Mouse (Mus musculus) large intestine, adult 2 months (tissue): ENCODE measurements around the gene Ephb1. TPM values are rescaled to one million over a fixed set of nuclear protein-coding genes. Genes with fewer than 3 reads are reported as not detected.

Experiments
- DNase-seq: peaks from one replicate; pipeline ENCODE4 v3.0.0-alpha.2; 2012; ENCODE audit warnings: low read depth, low spot score
- WGBS: fragments of 180-500 bp; shearing (Covaris S2); methylation state at CpG from one replicate; pipeline ENCODE4 v1.1.7; 2018; 5-methylcytosine and 5-hydroxymethylcytosine counted together
- polyA plus RNA-seq: library from polyadenylated mRNA; depleted of rRNA; stranded (reverse); fragments of >200 nt; gene quantifications from 2 replicates; pipeline ENCODE4 v1.2.3, GENCODE M21; 2012

Gene Ephb1
- polyA plus RNA-seq, 1 experiment: 0.56 TPM

DNA sequence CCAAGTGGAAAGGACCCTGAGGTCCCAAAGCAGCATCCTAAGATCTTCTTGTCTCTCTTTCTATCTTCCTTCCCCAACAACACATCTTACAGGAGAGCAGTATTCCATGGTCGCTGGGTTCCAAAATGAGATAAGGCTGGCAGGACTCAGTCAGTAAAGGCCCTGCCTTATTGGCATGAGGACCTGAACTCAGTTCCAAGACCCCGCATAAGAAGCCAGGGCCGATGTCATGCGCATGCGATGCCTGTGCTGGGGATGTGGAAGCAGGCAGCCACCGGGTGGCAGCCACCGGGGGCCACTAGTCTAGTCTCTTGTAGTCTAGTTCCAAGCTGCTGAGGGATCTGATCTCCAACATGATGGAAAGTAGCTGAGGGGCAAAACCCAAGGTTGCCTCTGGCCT, 45.2 kb downstream of the Ephb1 start:
- WGBS: 88% methylated on average over 7 of the region's 7 CpGs
- no peak for DNase-seq

DNA sequence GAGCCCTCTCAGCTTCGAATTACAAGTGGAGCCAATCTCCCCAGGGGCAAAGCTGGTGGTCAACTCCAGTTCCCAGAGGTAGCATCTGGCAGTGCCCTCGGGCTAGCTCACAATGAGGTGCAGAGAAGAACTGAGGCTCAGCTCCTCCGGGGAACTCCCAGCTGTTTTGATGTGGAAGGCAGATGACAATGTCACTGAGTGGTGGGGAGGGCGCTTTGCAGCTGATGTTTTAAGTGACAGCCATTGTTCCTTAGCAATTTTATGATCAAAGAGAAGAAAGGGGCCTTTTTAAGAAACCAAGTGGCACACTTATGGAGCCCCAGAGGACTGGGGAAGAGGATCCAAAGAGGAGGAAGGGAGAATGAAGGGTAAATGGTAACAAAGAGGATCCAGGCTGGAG, 46.8 kb downstream of the Ephb1 start:
- WGBS: 43% methylated on average over 4 of the region's 4 CpGs
- no peak for DNase-seq

DNA sequence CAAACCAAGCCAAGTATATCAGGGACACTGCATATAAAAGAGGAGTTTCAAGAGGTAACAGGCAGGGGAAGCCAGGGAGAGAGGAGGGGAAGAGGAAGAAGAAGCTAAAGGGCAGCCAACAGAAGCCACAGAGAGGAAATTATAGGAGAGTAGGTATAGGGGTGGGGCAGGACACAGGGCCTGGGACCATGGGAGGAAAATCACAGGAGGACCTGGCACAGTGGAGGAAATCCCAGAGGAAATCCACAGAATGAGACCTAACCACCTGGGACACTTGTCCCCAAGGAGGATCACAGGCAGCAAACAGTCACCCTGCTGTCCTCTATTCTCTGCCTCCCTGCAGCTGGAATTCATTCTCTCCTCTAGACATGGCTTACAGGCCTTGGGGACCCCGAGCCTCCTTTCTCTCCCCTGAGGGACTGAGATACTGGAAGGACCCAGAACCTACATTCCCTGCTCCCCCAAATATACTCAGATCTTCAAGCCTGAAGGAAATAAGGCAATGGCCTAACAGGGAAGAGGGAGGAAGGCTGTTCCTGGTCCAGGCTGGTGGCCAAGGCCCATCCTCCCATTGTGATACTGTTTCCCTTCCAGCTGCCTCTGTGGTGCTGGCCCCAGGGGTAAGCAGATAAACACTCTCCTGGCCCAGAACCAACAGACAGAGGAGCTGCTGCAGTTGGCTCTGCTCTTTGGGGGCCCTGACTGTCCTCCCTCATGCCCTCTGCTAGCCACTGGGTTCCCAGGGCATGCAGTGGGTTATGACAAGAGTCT, 47.7 kb downstream of the Ephb1 start:
- 48% methylated on average over 1 of the region's 1 CpGs for WGBS
- no peak for DNase-seq

- DNase-seq: no peak
- WGBS: 72% methylated on average over 7 of the region's 7 CpGs
These were observed 48.9 kb downstream of the Ephb1 start for GRCm38 (mm10) chr9:102305432-102306100.

- WGBS: 34% methylated on average over 3 of the region's 3 CpGs
- no peak for DNase-seq
These were observed 49.7 kb downstream of the Ephb1 start for GRCm38 (mm10) chr9:102304796-102305195.

DNA sequence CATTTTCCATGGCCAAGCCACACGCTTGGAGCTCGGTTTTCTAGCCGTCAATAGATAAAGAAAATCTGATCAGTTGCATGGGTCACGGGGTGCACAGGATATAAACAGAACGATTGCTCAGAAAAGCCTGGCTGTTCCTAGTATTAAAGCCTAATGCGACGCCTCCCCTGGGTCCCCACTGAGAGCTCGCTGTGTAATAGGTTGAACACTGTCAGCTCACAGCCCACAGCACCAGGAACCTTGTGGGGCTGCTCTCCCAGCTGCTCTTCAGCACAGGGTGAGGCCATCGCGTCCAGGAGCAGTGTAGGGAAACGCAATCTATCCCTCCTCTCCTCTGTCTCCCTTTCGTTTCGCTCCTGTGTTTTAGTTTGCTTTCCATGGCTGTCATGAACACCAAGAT, 50.6 kb downstream of the Ephb1 start:
- 76% methylated on average over 13 of the region's 13 CpGs for WGBS
- no peak for DNase-seq

DNA sequence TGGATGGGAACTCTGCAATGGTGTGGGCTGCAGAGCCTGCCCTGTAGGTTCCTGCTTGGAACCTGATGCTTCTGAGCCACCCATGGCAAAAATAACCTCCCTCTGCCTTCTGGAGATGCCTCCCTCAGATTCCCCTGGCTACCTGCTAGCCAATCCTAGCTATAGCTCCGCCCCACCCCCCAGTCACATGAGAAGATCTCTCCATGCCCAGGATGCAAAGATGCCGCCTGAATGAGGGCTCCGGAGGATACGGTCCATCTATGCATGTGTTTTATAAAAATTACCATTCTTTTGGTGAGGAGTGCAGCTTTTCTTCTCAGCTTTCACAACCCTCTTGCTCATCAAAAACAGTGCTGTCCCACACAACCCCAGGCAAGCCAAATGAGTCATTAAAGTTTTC, 53.5 kb downstream of the Ephb1 start:
- whole genome bisulfite sequencing: 89% methylated on average over 4 of the region's 4 CpGs
- no peak for DNase-seq

DNA sequence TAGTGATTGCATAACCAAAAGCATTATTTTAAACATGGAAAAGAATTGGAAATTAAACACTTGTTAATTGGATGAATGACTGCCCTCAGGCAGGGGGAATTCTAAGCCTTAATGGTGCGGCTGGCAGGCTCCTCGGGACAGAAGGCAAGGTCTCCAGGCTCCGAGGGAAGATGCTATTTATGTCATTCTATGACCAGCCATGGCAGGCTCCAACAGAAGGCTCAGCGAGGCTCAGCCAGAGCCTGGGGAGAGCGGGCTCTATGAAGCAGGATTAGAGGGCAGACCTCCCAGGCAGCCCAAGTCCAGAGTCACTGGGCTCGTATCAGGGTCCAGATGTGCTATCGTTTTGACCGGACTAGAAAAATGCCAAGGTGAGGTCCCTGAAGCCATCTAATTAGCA, 55.8 kb downstream of the Ephb1 start:
- 79% methylated on average over 8 of the region's 8 CpGs for WGBS
- no peak for DNase-seq

GRCm38 (mm10) chr9:102297986-102298385, 56.5 kb downstream of the Ephb1 start:
- 78% methylated on average over 5 of the region's 5 CpGs for WGBS
- no peak for DNase-seq

- no peak for DNase-seq
- WGBS: 54% methylated on average over 3 of the region's 3 CpGs
These were observed 57.3 kb downstream of the Ephb1 start for GRCm38 (mm10) chr9:102297176-102297575.

- DNase-seq: no peak
- 77% methylated on average over 3 of the region's 3 CpGs for WGBS
These were observed 60.9 kb downstream of the Ephb1 start for GRCm38 (mm10) chr9:102293605-102294004.

DNA sequence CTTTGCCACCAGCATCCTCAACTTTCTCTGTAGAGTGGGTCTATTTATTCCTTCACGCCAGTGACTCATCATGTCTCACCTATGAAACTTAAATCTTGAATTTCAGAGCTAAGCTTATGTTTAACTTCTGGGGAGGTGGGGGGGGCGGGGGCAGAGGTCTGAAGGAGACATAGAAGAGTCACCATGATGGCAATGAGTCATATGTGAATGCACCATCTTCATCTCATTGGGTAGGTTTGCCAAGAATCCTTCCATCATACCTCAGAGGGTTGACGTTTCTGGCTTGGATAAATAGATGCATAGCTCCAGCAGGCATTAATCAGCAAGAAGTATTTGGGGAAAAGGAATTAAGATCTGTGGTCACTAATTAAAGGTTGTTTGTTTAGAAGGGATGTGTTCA, 63.3 kb downstream of the Ephb1 start:
- WGBS: 60% methylated on average over 3 of the region's 3 CpGs
- DNase-seq: no peak

DNA sequence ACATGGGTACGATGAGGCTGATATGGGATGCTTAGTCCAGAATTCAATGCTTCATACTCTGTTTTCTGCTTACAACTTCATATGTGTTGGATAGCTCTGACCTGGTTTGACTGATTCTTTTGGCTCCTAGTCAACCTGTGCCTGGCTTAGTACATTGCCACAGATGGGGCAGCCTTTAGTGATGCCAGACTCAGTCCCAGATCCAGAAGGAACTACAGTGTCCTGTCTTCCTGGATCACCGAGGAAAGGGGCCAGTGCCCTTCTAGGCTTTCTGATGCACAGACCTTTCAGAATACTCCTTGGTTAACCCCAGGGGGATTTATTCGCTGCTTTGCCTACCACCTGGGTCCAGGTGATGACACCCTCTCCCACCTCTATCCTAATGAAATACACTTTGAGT, 66.1 kb downstream of the Ephb1 start:
- 85% methylated on average over 3 of the region's 3 CpGs for WGBS
- no peak for DNase-seq

- no peak for DNase-seq
- WGBS: 71% methylated on average over 3 of the region's 3 CpGs
These were observed 78.6 kb downstream of the Ephb1 start for GRCm38 (mm10) chr9:102275931-102276330.

DNA sequence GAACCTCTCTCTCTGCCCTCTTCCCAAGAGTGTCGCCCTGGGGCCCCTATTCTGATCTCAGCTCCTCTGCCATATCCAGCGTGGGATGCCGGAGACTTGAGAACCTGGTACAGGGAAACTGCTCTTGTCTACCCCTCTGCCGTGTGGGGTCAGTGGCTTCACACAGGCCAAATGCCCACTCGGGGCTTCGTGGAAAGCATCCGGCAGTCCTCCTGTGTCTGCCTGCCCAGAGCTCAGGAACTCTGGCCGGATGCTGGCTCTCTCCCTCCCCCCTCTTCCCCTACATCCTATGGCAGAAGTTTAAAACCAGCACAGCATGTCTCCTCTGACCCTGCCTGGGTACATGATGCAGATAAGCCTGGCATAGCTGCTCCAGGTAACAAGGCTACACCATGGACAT, 80.5 kb downstream of the Ephb1 start:
- no peak for DNase-seq
- 68% methylated on average over 8 of the region's 8 CpGs for WGBS

DNA sequence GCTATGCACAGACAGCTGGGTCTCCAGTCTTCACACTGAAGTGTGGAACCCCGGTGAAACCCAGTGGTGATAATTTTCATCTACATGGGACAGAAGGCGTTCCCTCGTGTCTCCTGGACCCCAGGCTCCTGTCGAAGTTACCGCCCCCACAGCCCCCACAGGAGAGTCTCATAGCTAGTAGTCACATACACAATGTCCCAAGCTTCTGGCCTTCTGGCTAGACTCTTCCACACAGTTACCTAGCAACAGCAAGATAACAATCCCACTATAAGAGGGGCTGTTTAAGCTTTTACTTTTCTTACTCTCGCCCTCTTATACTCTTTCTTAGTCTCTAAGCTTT, 81.1 kb downstream of the Ephb1 start:
- 67% methylated on average over 6 of the region's 6 CpGs for WGBS
- DNase-seq: no peak

DNA sequence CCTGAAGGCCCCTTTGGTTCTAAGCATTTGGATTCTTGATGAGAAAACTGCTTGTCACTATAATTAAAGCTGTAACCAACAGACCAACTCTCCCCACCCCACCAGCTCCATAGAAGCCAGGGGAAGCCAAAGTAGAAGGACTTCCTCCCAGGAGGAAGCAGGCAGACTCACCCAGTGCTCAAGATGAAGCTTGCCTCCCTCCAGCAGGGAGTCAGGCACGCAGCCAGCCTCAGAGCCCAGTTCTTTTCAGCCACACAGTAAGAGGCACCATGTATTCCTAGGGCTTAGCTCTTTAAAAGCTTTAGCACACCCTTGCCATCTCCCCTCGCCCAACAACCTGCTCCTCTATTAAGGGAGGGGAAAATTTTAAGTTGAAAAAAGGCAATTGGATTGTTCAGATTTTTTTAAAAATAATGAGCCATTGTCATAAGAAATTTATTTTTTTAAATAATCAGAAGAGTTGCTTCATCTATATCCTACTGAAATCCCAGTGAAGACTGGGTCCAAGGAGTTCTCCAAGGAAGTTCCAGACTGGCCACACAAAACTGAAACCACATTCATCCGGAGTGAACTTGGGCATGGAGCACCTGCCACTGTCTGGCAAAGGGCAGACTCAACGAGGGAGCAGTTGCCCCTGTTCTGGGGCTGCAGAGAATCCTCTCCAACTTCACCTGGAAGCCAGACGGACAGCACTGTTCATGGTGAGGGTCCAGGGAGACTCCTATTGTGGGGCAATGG, 81.6 kb downstream of the Ephb1 start:
- no peak for DNase-seq
- WGBS: 64% methylated on average over 5 of the region's 5 CpGs

- WGBS: 73% methylated on average over 5 of the region's 5 CpGs
- DNase-seq: no peak
These were observed 84.0 kb downstream of the Ephb1 start for GRCm38 (mm10) chr9:102270496-102270895.

DNA sequence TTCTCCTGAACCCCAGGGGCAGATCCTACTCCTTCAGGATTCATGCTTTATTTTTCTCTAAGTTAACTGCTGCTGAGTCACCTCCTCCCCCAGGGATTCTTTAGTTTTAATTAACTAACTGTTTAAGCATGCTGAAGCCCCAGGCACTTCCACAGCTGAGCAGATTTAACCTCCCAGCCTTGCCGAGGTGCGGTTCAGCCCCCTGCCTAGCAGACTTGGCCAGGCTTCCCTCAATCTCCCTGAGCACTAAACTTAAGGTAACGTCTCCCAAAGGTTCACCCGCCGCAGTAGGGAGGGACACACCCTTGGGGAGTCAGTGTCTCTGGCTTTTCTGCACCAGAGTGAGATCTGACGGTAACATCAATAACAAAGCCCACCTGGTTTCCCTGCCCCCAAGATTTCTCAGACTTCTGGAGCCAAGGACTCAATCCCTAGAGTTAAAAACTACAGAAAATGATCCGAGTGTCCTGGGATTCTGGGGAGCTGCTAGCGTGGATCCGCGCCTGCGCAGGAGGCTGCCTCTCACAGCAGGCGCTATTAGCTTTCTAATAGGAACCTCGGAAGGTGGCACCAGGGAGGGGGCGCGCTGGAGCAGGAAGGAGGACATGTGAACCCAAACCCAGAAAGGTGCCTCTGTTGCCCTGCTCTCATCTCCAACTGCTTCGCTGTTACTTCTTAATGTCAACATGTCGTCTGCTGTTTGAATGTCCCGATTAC, 87.0 kb downstream of the Ephb1 start:
- DNase-seq: no peak
- 3% methylated on average over 18 of the region's 18 CpGs for WGBS

- no peak for DNase-seq
- 57% methylated on average over 7 of the region's 7 CpGs for WGBS
These were observed 90.7 kb downstream of the Ephb1 start for GRCm38 (mm10) chr9:102263760-102264159.
